Mouse (Mus musculus) embryonic facial prominence, embryonic 10.5 days (tissue): ENCODE measurements around the gene Itpr2. TPM values are rescaled to one million over a fixed set of nuclear protein-coding genes. Genes with fewer than 3 reads are reported as not detected.

Source experiments
- DNase-seq: peaks from one replicate; pipeline ENCODE4 v3.0.0-alpha.2; 2017; ENCODE audit warnings: low spot score
- H3K27ac ChIP-seq: fragments of 300-500 bp; sonication (generic); replicated peaks from 2 replicates; pipeline ENCODE4 v1.5.1; 2016; ENCODE audit warnings: mild to moderate bottlenecking
- H3K27me3 ChIP-seq: fragments of 300-500 bp; sonication (generic); replicated peaks from 2 replicates; pipeline ENCODE4 v1.6.1; 2016; ENCODE audit warnings: low read depth, mild to moderate bottlenecking; ENCODE audit not compliant: poor library complexity, severe bottlenecking
- H3K36me3 ChIP-seq: fragments of 300-500 bp; sonication (generic); replicated peaks from 2 replicates; pipeline ENCODE4 v1.6.1; 2016; ENCODE audit warnings: mild to moderate bottlenecking, moderate library complexity
- H3K4me1 ChIP-seq: fragments of 300-500 bp; sonication (generic); 2 replicates; pipeline ENCODE4 v1.6.1; 2016
- H3K4me3 ChIP-seq: fragments of 300-500 bp; sonication (generic); 2 replicates; pipeline ENCODE4 v1.5.1; 2016; ENCODE audit warnings: mild to moderate bottlenecking, moderate library complexity
- H3K9me3 ChIP-seq: fragments of 300-500 bp; sonication (generic); 2 replicates; pipeline ENCODE4 v1.6.1; 2016; ENCODE audit warnings: mild to moderate bottlenecking
- WGBS: fragments of 180-500 bp; shearing (Covaris S2); methylation state at CpG from one replicate; pipeline ENCODE4 v1.1.7; 2016; 5-methylcytosine and 5-hydroxymethylcytosine counted together
- polyA plus RNA-seq: library from polyadenylated mRNA; unstranded; fragments of >200 nt; fragmentation: Nextera tagmentation; extraction: Ambion mirVana; gene quantifications from 2 replicates; pipeline ENCODE4 v1.2.1, GENCODE M21; 2016

Itpr2 gene
- polyA plus RNA-seq, 1 experiment from 2014 or later = 4.5 TPM

DNA sequence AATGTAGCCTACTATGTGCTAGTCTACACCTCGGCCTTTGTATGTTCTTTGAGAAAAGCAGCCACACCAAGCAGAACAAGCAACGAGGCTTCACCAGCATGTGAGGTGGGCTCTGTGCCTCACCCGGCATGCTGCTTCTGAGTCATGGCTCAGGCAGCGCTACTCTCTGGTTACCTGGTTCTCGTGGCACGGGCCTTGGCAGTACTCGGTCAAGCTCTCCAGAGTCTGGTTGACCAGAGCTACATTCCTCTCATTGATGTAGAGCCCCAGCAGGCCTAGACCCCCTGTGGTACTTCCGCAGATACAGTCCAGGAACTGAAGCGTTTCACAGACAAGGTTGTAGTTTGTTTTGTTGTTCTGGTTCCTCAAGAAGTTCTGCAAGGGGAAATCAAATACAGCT lies 272.5 kb downstream of the Itpr2 start:
- H3K4me1 ChIP-seq = peaks cover 11% of the 10 kb centered on the region
- no peaks in the 10 kb centered on the region for H3K9me3 ChIP-seq
- H3K4me3 ChIP-seq = no peak overlapping the region
- DNase-seq = no peak
- no peak overlapping the region for H3K27ac ChIP-seq
- 73% methylated on average over 9 of the region's 9 CpGs for WGBS
- no peaks in the 10 kb centered on the region for H3K27me3 ChIP-seq
- no peaks in the 10 kb centered on the region for H3K36me3 ChIP-seq

DNA sequence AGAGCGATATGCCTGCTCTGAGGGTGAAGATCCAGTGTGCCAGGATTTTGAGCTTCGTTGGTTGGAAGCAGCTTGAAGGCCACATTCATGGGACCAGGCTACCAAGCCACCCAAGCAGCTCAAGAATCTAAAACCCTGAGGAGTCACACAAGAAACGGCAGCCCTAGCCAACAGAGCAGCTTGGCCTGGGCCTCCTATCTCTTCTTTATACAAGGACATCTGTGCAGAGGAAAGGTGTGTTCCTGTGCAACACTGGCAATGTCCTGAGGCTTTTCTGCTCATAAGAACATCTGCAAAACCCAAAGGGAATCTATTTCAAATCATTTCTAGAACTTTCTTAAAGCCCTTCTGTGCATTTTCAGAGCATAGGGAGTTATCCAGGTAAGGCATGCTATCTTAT lies 274.0 kb downstream of the Itpr2 start:
- no peak overlapping the region for H3K4me3 ChIP-seq
- no peak for DNase-seq

DNA sequence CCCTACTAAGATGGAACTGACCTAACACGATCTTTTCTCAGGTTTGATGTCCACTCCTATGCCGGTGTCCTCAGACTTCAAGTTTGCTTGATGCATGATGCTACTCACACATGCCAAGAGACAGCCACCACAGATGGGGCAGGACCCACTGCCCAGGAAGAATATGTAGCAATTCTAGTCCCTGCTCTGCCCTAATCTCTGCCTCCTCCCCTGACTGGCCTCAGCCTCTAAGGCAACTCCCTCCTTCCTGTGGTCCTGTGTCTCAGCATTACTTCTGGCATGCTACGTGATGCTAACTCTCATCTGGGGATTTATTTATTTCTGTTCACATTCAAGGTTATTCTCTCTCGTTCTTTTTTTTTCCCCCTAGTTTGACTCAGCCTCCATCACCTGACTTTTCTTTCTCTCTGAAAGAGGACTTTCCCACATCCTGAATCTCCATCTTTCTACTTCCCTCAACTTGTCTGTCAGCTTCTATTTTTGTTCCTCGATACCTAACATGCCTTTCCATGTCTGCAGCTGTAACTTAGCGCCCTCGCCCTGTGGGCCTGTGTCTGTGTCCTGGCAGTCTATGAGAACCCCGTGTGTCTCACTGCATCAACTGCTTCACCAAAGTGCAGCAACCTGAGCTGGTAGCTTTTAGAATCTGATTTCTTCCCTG lies 279.5 kb downstream of the Itpr2 start:
- DNase-seq = no peak
- H3K36me3 ChIP-seq = no peaks in the 10 kb centered on the region
- no peak overlapping the region for H3K4me3 ChIP-seq
- no peaks in the 10 kb centered on the region for H3K9me3 ChIP-seq
- 76% methylated on average over 8 of the region's 8 CpGs for WGBS
- no peak overlapping the region; the same call in 1 of the 2 replicates for H3K27ac ChIP-seq
- peaks cover 22% of the 10 kb centered on the region for H3K4me1 ChIP-seq
- no peaks in the 10 kb centered on the region for H3K27me3 ChIP-seq

More for the DNA sequence above, 274.0 kb downstream of the Itpr2 start:
- no peak overlapping the region for H3K27ac ChIP-seq
- WGBS = 90% methylated on average over 3 of the region's 3 CpGs
- no peaks in the 10 kb centered on the region for H3K36me3 ChIP-seq
- no peaks in the 10 kb centered on the region for H3K9me3 ChIP-seq
- H3K27me3 ChIP-seq = no peaks in the 10 kb centered on the region
- H3K4me1 ChIP-seq = peaks cover 11% of the 10 kb centered on the region

DNA sequence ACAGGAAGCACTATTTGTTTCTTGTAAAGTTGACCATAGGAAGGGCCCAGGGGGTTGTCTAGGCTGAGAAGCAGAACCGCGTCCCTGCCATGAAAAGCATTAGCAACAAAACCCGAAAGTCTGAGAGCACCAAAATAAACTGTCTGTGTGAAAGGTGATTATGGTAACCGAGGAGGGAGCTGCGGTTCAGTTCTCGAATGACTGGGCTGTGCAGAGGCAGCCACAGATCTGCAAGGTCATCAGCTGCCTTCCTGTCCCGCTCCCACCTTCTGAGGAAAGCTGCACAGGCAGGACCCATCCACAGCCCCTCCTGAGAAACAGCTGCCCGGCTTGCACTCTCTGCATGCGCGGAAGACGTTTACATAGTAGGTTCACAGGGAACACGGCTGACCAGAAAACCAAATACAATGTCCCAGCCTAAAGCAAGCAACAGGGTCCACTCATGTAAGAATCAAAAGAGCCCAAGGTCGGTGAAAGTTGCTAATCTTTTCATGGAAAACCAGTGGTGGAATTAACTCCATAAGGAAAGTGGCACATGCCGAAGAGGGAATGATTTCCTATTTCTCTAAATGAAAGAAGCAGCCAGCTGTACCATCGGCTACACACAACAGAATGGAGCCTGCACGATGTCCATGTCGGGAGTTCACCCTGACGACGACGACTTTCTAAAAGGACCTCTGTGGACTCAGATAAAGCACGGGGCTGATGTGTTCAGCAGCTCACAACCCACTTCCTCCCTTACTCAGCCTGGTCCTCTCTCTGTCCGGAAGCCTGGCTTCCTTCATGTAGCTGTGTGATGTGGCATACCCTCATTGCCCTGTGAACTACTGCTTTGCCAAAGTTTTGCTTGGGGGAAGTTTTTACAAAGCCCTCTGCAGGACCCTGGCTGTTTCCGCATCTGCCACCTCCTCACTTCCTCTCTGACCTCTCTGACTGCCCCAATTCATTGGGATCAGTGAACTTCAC lies 280.4 kb downstream of the Itpr2 start:
- Histone ChIP-seq H3K9me3 (no peaks in the 10 kb centered on the region), H3K27me3 (no peaks in the 10 kb centered on the region), H3K4me1 (peaks cover 22% of the 10 kb centered on the region), H3K36me3 (no peaks in the 10 kb centered on the region), H3K4me3 (no peak overlapping the region), H3K27ac (0 out of 2 replicates have a peak overlapping the region, but pooled peaks have one; percentile 32)
- WGBS = 60% methylated on average over 23 of the region's 23 CpGs
- no peak for DNase-seq

DNA sequence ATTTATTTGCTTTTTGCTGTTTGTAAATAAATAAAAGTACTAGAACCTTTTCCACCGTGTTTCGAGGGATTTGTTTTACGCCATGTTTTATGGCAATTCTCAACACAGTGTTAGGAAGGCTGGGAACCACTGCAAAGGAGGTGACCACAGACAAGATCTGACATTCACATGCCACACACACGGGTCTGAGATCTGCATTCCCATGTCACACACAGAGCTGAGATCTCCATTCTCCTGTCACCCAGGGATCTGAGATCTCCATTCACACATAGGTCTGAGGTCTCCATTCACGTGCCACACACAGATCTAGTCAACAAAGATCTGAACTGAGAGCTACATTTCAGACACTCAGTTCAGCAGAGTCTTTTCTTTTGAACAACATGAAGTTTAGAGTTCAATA lies 282.0 kb downstream of the Itpr2 start:
- DNase-seq = no peak
- Histone ChIP-seq H3K27me3 (no peaks in the 10 kb centered on the region), H3K9me3 (no peaks in the 10 kb centered on the region), H3K4me1 (peaks cover 18% of the 10 kb centered on the region), H3K36me3 (no peaks in the 10 kb centered on the region), H3K27ac (no peak overlapping the region), H3K4me3 (no peak overlapping the region)
- WGBS = 88% methylated on average over 5 of the region's 5 CpGs

DNA sequence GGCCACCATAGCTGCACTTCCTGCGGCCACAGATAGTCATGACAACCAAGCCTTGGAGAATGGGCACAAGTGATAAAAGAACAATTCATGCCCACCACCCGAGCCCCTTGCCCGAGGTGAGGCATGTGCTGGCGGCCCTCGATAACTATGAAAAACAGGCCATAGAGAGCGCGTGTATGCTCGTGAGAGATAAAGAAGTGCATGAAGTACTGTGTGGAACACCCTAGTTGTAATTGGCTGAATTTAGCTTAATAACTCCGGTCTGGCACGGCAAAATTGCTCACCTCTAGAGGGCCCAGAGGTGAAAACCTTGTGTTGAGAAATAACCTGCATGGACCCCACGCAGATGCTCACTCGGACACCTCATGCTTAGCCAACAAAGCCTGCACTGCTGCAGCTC lies 282.5 kb downstream of the Itpr2 start:
- 89% methylated on average over 12 of the region's 12 CpGs for WGBS
- Histone ChIP-seq H3K27ac (no peak overlapping the region), H3K9me3 (no peaks in the 10 kb centered on the region), H3K27me3 (no peaks in the 10 kb centered on the region), H3K4me1 (peaks cover 18% of the 10 kb centered on the region), H3K36me3 (no peaks in the 10 kb centered on the region), H3K4me3 (no peak overlapping the region)
- no peak for DNase-seq

DNA sequence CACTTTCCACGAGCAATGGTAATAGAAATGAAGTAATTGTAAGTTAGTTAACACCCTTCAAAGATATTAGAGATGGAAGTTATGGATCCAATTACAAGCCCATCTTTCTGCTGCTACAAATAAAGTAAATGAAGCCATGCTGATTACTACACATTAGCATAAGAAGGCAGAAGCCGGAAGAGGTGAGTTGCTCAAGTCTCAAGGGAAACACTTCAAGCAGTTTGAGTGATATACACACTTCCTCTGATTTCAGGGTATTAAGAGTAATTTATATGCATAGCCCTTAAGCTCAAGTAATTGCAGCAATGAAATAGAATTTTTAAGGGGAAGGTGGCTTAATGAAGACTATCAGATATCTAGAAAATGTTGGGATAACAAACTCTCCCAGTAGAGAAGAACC lies 286.7 kb downstream of the Itpr2 start:
- no peaks in the 10 kb centered on the region for H3K27me3 ChIP-seq

DNA sequence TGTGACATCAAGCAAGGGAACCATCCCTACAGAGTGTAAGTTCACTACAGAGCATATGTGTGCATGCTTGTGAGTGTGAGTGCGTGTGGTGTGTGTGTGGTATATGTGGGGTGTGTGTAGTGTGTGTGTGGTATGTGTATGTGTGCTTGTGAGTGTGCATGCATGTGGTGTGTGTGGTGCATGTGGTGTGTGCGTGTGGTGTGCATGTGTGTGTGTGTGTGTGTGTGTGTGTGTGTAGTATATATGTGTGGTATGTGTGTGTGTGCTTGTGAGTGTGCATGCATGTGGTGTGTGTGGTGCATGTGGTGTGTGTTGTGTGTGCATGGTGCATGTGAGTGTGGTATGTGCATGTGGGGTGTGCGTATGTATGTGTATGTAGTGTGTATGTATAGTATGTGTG lies 289.7 kb downstream of the Itpr2 start:
- H3K4me3 ChIP-seq = no peak overlapping the region
- H3K27ac ChIP-seq = no peak overlapping the region
- H3K36me3 ChIP-seq = no peaks in the 10 kb centered on the region
- 92% methylated on average over 3 of the region's 3 CpGs for WGBS
- no peak for DNase-seq
- no peaks in the 10 kb centered on the region for H3K9me3 ChIP-seq
- H3K27me3 ChIP-seq = no peaks in the 10 kb centered on the region
- no peaks in the 10 kb centered on the region for H3K4me1 ChIP-seq

More for the DNA sequence above, 286.7 kb downstream of the Itpr2 start:
- WGBS = 76% methylated on average over 2 of the region's 2 CpGs
- Histone ChIP-seq H3K9me3 (no peaks in the 10 kb centered on the region), H3K36me3 (no peaks in the 10 kb centered on the region), H3K4me3 (no peak overlapping the region), H3K27ac (no peak overlapping the region), H3K4me1 (no peaks in the 10 kb centered on the region)
- no peak for DNase-seq

DNA sequence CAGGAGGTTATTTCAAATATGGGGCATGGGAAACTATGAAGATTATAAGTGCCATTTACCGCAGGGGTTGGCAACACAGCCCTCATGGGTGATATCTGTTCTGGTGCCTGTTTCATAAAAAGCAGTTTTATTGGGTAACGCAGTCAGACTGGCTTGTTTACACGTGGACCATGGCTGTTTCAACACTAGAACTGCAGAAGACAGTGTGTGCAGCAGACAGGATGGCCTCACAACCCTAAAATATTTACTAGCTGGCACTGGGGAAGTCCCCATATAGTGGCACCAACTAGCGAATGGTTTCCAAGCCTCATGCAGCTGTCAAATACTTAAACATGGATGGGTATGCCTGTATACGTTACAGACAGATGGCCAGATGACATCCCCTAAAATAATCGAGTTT lies 290.8 kb downstream of the Itpr2 start:
- WGBS = 84% methylated on average over 6 of the region's 6 CpGs
- no peak for DNase-seq
- H3K27me3 ChIP-seq = no peaks in the 10 kb centered on the region
- H3K9me3 ChIP-seq = no peaks in the 10 kb centered on the region
- H3K27ac ChIP-seq = no peak overlapping the region
- no peaks in the 10 kb centered on the region for H3K36me3 ChIP-seq
- no peaks in the 10 kb centered on the region for H3K4me1 ChIP-seq
- H3K4me3 ChIP-seq = no peak overlapping the region

DNA sequence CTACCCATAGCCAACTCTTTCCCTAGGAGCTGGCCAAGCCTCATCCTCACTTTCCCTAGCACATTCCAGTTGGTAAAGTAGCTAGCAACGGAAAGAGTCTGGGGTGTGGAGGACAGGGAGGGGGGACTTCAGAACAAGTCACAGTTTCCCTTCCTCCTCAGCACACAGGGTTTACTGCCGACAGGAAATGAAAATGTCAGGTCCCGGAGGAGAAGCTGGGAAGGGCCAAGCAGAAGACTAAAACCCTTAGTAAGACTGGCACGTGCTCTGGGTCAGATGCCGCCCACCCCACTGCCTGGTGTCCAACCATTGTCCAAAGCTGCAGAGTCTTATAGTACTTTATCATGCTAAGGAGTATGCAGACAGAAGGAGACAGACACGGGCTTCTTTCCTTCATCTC lies 293.0 kb downstream of the Itpr2 start:
- Histone ChIP-seq H3K27ac (no peak overlapping the region), H3K9me3 (no peaks in the 10 kb centered on the region), H3K4me3 (no peak overlapping the region), H3K4me1 (peaks cover 7% of the 10 kb centered on the region; the same call in 1 of the 2 replicates), H3K27me3 (no peaks in the 10 kb centered on the region), H3K36me3 (no peaks in the 10 kb centered on the region)
- no peak for DNase-seq
- WGBS = 74% methylated on average over 6 of the region's 6 CpGs

DNA sequence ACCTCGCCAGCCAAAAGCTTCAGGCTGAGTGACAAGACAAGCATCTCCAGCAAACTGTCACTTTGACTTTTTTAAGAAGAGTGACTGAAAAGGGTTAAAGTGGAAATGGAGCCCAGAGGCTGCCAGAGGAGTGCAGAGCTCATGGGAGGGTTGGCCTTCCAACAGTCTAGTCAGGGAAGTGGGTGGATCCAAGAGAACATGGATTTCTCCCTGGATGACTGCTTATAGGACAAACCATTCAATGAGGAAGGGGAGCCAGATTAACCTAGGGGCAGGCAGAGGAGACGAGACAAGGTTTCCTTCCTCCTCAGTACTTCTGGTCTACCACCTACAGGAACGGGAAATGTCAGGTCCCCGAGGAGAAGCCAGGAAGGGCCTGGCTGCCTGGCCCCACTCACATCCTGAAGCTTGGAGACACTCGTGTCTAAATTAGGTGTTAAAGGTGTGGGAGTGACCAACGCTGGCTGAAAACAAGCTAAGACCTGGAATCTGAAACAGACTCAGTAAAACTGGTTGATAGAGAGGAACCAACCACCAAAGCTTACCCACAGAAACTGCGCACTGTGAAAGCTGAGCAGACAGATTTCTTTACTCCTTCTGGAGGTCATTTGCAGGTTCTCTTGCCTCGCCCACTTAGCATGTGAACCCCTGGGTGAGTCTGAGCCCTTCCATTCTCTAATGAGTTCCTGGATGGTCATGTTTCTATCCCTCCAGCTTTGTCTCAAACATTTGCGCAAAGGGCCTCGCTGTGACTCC lies 294.6 kb downstream of the Itpr2 start:
- H3K27ac ChIP-seq = no peak overlapping the region
- 80% methylated on average over 10 of the region's 10 CpGs for WGBS
- DNase-seq = no peak
- H3K4me1 ChIP-seq = peaks cover 7% of the 10 kb centered on the region; the same call in 1 of the 2 replicates
- H3K27me3 ChIP-seq = no peaks in the 10 kb centered on the region
- no peak overlapping the region for H3K4me3 ChIP-seq
- H3K9me3 ChIP-seq = no peaks in the 10 kb centered on the region
- no peaks in the 10 kb centered on the region for H3K36me3 ChIP-seq

DNA sequence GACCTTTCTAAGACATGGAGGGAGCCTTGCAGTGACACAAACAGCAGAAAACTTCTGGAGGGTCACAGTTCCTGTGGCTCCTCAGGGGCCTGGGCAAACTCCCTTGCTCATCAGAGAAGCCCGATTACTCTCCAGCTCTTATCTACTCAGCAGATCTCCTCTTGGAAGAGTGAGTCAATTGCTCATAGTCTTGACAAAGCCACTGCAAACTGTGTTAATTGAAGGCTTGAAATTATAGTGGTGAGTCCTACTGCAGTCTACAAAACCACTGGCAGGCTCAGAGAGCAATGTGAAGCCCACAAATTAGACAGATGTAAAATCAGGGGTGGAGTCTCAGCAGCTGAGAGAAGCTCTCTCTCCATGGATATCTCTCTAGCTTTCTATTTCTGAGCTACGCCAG lies 296.9 kb downstream of the Itpr2 start:
- no peaks in the 10 kb centered on the region for H3K9me3 ChIP-seq
- H3K4me1 ChIP-seq = peaks cover 7% of the 10 kb centered on the region; the same call in 1 of the 2 replicates
- no peaks in the 10 kb centered on the region for H3K36me3 ChIP-seq
- DNase-seq = no peak
- H3K27me3 ChIP-seq = no peaks in the 10 kb centered on the region
- H3K4me3 ChIP-seq = no peak overlapping the region
- H3K27ac ChIP-seq = no peak overlapping the region
- 77% methylated on average over 2 of the region's 2 CpGs for WGBS
